Mouse (Mus musculus) splenic B cell, adult 2 months (primary cell): ENCODE data around the gene Ick.

Source experiments
- DNase-seq: peaks from one replicate; pipeline ENCODE4 v3.0.0-alpha.2; 2011; ENCODE audit warnings: low read depth, low spot score
- H3K27me3 ChIP-seq: 2 replicates; pipeline ENCODE4 v1.6.1; 2012; ENCODE audit warnings: mild to moderate bottlenecking, low read length, moderate library complexity, mixed read lengths; ENCODE audit not compliant: control insufficient read depth, poor library complexity, insufficient read depth, severe bottlenecking
- H3K36me3 ChIP-seq: 2 replicates; pipeline ENCODE4 v1.6.1; 2012; ENCODE audit warnings: mild to moderate bottlenecking, low read length, moderate library complexity, mixed read lengths; ENCODE audit not compliant: control insufficient read depth, poor library complexity, insufficient read depth, severe bottlenecking

Gene Ick

DNA sequence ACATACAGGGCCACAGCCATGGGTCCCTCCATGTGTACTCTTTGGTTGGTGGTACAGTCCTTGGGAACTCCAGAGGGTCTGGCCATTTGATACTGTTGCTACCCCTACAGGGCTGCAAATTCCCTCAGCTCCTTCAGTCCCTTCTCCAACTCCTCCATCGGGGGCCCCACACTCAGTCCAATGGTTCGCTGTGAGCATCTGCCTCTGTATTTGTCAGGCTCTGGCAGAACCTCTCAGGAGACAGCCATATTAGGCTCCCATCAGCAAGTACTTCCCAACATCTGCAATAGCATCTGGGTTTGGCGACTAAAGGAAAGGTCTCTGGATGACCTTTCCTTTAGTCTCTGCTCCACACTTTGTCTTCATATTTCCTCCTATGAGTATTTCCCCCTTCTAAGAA is 102.5 kb downstream of the Ick start:
- Histone ChIP-seq H3K27me3 (no peaks in the 10 kb centered on the region), H3K36me3 (no peaks in the 10 kb centered on the region)
- no peak for DNase-seq

DNA sequence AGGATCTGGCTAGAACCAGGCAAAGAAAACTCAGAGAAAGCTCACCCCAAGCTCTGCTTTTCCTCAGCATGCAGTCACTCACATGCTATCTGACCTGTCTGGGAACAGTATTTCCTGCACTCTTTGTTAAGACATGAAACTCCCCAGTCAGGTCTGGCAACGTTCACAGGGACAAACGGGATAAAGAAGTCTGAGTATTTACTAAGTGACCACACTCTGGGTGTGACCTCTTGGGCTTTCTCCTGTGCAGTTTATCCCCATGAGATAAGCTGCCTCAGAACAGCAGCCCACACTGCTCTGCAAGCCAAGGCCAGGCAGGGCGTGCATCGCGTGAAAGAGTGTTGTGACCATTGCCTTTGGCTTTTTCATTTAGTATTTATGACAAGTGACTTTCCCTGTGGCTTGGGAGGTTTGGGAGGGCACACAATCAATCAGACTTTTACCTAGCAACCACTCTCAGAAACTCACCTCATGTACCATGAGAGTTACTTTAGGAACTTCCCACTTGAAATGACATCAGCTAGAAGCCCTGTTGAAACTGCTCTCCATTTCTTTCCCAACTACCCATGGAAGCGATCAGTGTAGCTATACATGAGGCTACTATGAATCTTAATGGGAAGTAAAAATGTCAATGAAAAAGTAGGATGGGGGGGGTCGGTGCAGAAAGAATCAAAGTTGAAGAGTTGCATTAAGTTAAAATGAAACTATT is 103.5 kb downstream of the Ick start:
- Histone ChIP-seq H3K36me3 (no peaks in the 10 kb centered on the region), H3K27me3 (no peaks in the 10 kb centered on the region)
- DNase-seq = no peak

DNA sequence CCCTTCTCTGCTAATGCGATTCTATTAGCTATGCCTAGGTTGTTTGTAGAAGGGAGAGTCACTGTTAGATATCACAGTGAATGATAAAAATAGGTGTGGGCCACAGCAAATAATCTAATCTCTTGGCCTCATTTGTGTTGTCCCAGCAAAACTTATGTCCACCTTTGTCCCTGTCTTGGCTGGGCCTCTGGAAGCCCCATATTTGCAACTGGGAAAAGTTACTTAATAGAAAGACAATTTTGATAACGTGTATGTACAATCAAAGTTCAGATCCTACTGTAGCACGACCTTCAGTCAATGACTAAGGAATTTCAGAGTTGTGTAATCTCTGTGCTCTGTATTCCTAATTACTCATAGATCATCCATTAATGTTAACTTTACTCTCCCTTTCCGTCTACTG is 108.1 kb downstream of the Ick start:
- Histone ChIP-seq H3K36me3 (no peaks in the 10 kb centered on the region), H3K27me3 (no peaks in the 10 kb centered on the region)
- no peak for DNase-seq
